ENCODE assay signal across 20 mouse cellular contexts in the genomic region with DNA sequence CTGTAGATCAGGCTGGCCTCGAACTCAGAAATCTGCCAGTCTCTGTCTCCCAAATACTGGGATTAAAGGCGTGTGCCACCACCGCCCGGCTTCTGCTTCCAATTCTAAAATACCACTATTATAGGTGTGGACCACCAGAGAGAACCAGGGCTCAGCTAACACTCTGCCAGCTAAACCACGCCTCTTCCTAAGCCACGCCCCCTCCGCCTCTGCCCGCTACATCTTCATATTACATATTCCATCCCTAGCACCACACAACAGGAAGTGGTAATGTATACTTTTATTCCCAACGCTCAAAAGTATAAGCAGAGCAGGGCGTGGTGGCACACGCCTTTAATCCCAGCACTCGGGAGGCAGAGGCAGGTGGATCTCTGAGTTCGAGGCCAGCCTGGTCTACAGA. TPM values are rescaled to one million over a fixed set of nuclear protein-coding genes. Genes with fewer than 3 reads are reported as not detected.
A peak's percentile ranks its signal among the peaks of the same experiment; 100 is the strongest.
DNase-seq lines count a peak whose midpoint lies in the region; ATAC-seq and TF ChIP-seq lines count a peak whose summit lies in the region.
"Had no signal": no experiment of that assay in that cellular context is flagged by ENCODE, and none has a peak within 500 bp of the region (broad histone marks: within the 10 kb centered on the region; RNA-seq: fewer than 3 reads in every experiment).

No protein-coding gene starts in this region.

- peak; percentile 30 for DNase-seq in lung, embryonic 14.5 days
- no peak for DNase-seq in lung, postnatal 25 days (ENCODE audit: low spot score)
- peak; percentile 52 for DNase-seq in ES-CJ7 (ENCODE audit: low read depth, low spot score)
- DNase-seq in induced T-regulatory cell, adult 2 months (ENCODE audit: low read depth) = peak; percentile 79
- peak; percentile 58 for DNase-seq in thymus, postnatal 14 days
- DNase-seq in layer of hippocampus, postnatal 10 days (ENCODE audit: low spot score in 2 of 2) = no peak
- DNase-seq in kidney, postnatal 25 days = no peak
- no peak for DNase-seq in urinary bladder, postnatal 4 days (ENCODE audit: low spot score in 2 of 2)
- DNase-seq: adrenal gland, postnatal 25 days; cerebellum, adult 2 months; lung, adult 2 months; right cerebral cortex, postnatal 25 days had no signal

- 83% methylated on average over 13 of the region's 13 CpGs for WGBS in lung, embryonic 14.5 days

- no peaks in the 10 kb centered on the region for H3K9me3 ChIP-seq in lung, embryonic 14.5 days (ENCODE audit: low read depth, low read length)
- H3K9me3 ChIP-seq: embryonic facial prominence, embryonic 12.5 days; forebrain, embryonic 15.5 days; heart, embryonic 15.5 days; limb, embryonic 13.5 days; neural tube, embryonic 12.5 days had no signal

- peak overlapping the region; percentile 75; the same call in 1 of the 2 replicates for H3K27ac ChIP-seq in lung, embryonic 14.5 days (ENCODE audit: low read depth)
- H3K27ac ChIP-seq: forebrain, embryonic 15.5 days; hindbrain, postnatal 0 days; left cerebral cortex, adult 2 months; limb, embryonic 13.5 days; neural tube, embryonic 12.5 days; stomach, postnatal 0 days had no signal

- no peaks in the 10 kb centered on the region for H3K36me3 ChIP-seq in lung, embryonic 14.5 days (ENCODE audit: insufficient read depth)
- H3K36me3 ChIP-seq: embryonic facial prominence, embryonic 12.5 days; forebrain, embryonic 15.5 days; heart, embryonic 15.5 days; limb, embryonic 13.5 days; neural tube, embryonic 12.5 days had no signal

- 0 out of 2 replicates have a peak, but pooled peaks cover 3% of the 10 kb centered on the region for H3K4me1 ChIP-seq in lung, embryonic 14.5 days (ENCODE audit: insufficient read depth)
- H3K4me1 ChIP-seq: forebrain, embryonic 15.5 days; neural tube, embryonic 12.5 days had no signal

- no peaks in the 10 kb centered on the region for H3K27me3 ChIP-seq in lung, embryonic 14.5 days (ENCODE audit: insufficient read depth, low read length)
- H3K27me3 ChIP-seq: embryonic facial prominence, embryonic 12.5 days; forebrain, embryonic 15.5 days; heart, embryonic 15.5 days; limb, embryonic 13.5 days; neural tube, embryonic 12.5 days had no signal

- no peak overlapping the region for H3K9ac ChIP-seq in lung, embryonic 14.5 days
- H3K9ac ChIP-seq: embryonic facial prominence, embryonic 12.5 days; forebrain, embryonic 15.5 days; heart, embryonic 15.5 days; neural tube, embryonic 12.5 days had no signal

- H3K4me2 ChIP-seq in lung, embryonic 14.5 days = no peak overlapping the region
- H3K4me2 ChIP-seq: embryonic facial prominence, embryonic 12.5 days; forebrain, embryonic 15.5 days; heart, embryonic 15.5 days; limb, embryonic 13.5 days; neural tube, embryonic 12.5 days had no signal

- ATAC-seq in lung, embryonic 14.5 days (ENCODE audit: insufficient read depth) = no peak
- ATAC-seq: forebrain, embryonic 15.5 days; hindbrain, postnatal 0 days had no signal

- TF ChIP-seq CTCF in lung, embryonic 14.5 days (IDR thresholded peaks at IDR 0.05; ENCODE audit: low read depth) = no peak

- H3K4me3 ChIP-seq in lung, embryonic 14.5 days (ENCODE audit: low read depth, low read length) = no peak overlapping the region
- H3K4me3 ChIP-seq: embryonic facial prominence, embryonic 12.5 days; forebrain, embryonic 15.5 days; heart, embryonic 15.5 days; left cerebral cortex, adult 2 months; limb, embryonic 13.5 days; neural tube, embryonic 12.5 days had no signal

RNA-seq across cellular contexts. Expression of gene Gtf2i, which starts 8.8 kb away (rescaled TPM):
- polyA plus RNA-seq in lung, embryonic 14.5 days (2014; fragmentation: Nextera tagmentation; extraction: Ambion mirVana) = 183 and 185 TPM in 2 replicates
- total RNA-seq in layer of hippocampus, postnatal 10 days (2021) = 100 to 1,000 TPM; 188 to 206 TPM

Comparison
In these comparisons a context has a peak if more than half of its experiments do, and no peak if none do; other contexts are left out.
1. DNase-seq: peak in lung, embryonic 14.5 days (single experiment), ES-CJ7 (single experiment), induced T-regulatory cell, adult 2 months (single experiment) and thymus, postnatal 14 days (single experiment); none in lung, postnatal 25 days (single experiment), layer of hippocampus, postnatal 10 days (0 of 2), kidney, postnatal 25 days (0 of 2) and urinary bladder, postnatal 4 days (0 of 2).